Mouse (Mus musculus) lung, embryonic 15.5 days (tissue): Measurements from ENCODE around the gene Dnmt3a. TPM values are rescaled to one million over a fixed set of nuclear protein-coding genes. Genes with fewer than 3 reads are reported as not detected.

Experiments
- ATAC-seq: fragments of 200-750 bp; cut with Nextera tagmentation; 2 replicates; pipeline ENCODE4 v1.8.0; 2017; ENCODE audit warnings: moderate number of reproducible peaks, borderline replicate concordance; ENCODE audit not compliant: low FRiP score, low TSS enrichment; ENCODE audit errors: extremely low read depth
- H3K27ac ChIP-seq: fragments of 300-500 bp; sonication (generic); 2 replicates; pipeline ENCODE4 v1.5.1; 2015; ENCODE audit warnings: moderate library complexity, mild to moderate bottlenecking, inconsistent platforms
- H3K27me3 ChIP-seq: fragments of 300-500 bp; sonication (generic); 2 replicates; pipeline ENCODE4 v1.6.1; 2015; ENCODE audit warnings: inconsistent platforms
- H3K36me3 ChIP-seq: fragments of 300-500 bp; sonication (generic); 2 replicates; pipeline ENCODE4 v1.6.1; 2015; ENCODE audit warnings: inconsistent platforms
- H3K4me1 ChIP-seq: fragments of 300-500 bp; sonication (generic); 2 replicates; pipeline ENCODE4 v1.6.1; 2015; ENCODE audit warnings: inconsistent platforms
- H3K4me2 ChIP-seq: fragments of 300-500 bp; sonication (generic); 2 replicates; pipeline ENCODE4 v1.6.1; 2015; ENCODE audit warnings: inconsistent platforms, mild to moderate bottlenecking, moderate library complexity
- H3K4me3 ChIP-seq: fragments of 300-500 bp; sonication (generic); 2 replicates; pipeline ENCODE4 v1.5.1; 2015; ENCODE audit warnings: mild to moderate bottlenecking, inconsistent platforms
- H3K9ac ChIP-seq: fragments of 300-500 bp; sonication (generic); 2 replicates; pipeline ENCODE4 v1.6.1; 2015; ENCODE audit warnings: inconsistent platforms
- H3K9me3 ChIP-seq: fragments of 300-500 bp; sonication (generic); 2 replicates; pipeline ENCODE4 v1.6.1; 2016; ENCODE audit warnings: inconsistent platforms
- WGBS: fragments of 180-500 bp; shearing (Covaris S2); methylation state at CpG from one replicate; pipeline ENCODE4 v1.1.7; 2015; 5-methylcytosine and 5-hydroxymethylcytosine counted together
- polyA plus RNA-seq: library from polyadenylated mRNA; unstranded; fragments of >200 nt; fragmentation: Nextera tagmentation; extraction: Ambion mirVana; gene quantifications from 2 replicates; pipeline ENCODE4 v1.2.1, GENCODE M21; 2015

The Dnmt3a gene
- polyA plus RNA-seq: 144 and 151 TPM in 2 replicates

DNA sequence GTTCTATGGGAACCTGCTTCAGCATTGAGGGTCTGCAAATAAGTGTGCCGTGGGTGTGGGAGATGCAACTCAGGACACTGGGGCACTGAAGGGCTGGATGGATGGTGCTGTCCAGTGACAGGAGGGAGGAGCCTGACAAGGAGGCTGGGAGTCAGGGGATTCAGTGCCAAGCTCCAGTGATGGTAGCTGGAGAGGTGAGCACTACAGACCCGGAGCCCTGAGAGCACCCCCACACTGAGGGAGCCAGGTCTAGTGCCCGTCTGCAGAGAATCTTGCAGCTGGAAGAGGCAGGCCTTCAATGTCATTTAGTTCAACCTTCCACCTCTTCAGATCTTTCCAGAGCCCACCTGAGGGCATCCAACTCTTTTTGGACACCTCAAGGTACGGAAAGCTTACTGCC lies at the start of gene Dnmt3a:
TSS of gene Dnmt3a (plus strand) at position 156 of the 400 bp plus-strand sequence.
- H3K36me3 ChIP-seq: no peaks in the 10 kb centered on the region
- ATAC-seq: no peak
- peak within 1 kb of the TSS; percentile 61 for H3K4me2 ChIP-seq
- H3K4me1 ChIP-seq: peaks cover 34% of the 10 kb centered on the region
- no peaks in the 10 kb centered on the region for H3K9me3 ChIP-seq
- WGBS: 11% methylated on average over 4 of the region's 4 CpGs
- peak within 1 kb of the TSS; percentile 97 for H3K27ac ChIP-seq
- H3K27me3 ChIP-seq: no peaks in the 10 kb centered on the region
- peak within 1 kb of the TSS; percentile 91 for H3K4me3 ChIP-seq
- peak within 1 kb of the TSS; percentile 89 for H3K9ac ChIP-seq

DNA sequence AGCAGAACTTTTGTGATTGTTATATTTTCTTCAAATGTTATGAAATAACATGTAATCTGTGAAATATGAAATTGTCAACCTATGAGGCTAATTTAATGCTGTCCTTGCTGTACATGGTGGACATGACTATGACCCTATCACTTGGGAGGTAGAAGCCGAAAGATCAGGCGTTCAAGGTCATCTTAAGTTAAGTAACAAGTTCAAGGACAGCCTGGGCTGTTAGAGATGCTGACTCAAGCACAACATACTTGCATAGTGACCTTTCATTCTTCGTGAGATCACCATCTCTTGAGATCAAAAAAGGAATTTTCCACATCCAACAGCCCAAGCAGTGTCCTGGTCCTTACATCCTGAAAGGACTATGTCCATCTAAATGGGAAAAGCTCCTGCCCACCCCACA lies 49.6 kb upstream of the Dnmt3a start:
- H3K27me3 ChIP-seq: no peaks in the 10 kb centered on the region
- H3K9me3 ChIP-seq: no peaks in the 10 kb centered on the region
- no peaks in the 10 kb centered on the region for H3K4me1 ChIP-seq
- no peaks in the 10 kb centered on the region for H3K36me3 ChIP-seq
- H3K4me2 ChIP-seq: no peak overlapping the region
- no peak overlapping the region for H3K9ac ChIP-seq
- no peak overlapping the region for H3K27ac ChIP-seq
- no peak overlapping the region for H3K4me3 ChIP-seq
- no peak for ATAC-seq
- whole genome bisulfite sequencing: 91% methylated on average over 3 of the region's 3 CpGs

DNA sequence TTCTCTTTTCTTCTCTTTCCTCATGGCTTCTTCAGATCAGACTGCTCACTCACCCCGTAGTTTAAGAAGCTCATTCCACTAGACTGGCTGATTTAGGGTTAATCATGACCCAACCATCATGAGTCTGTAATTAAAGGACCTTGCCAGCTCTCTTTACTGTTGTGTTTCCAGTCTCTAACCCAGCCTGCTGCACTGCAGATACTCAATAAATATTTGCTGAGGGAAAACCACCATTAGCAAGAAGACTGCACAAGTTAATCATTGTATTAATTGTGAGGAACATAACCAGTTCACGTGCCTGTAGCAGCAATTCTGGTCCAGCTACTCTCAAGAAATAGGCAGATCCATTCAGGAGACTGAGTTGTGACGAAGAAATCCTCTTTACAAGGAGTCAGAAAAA lies 47.7 kb upstream of the Dnmt3a start:
- WGBS: 64% methylated on average over 3 of the region's 3 CpGs
- Histone ChIP-seq H3K4me3 (no peak overlapping the region), H3K9ac (no peak overlapping the region), H3K36me3 (no peaks in the 10 kb centered on the region), H3K27ac (no peak overlapping the region), H3K4me2 (no peak overlapping the region), H3K9me3 (no peaks in the 10 kb centered on the region), H3K4me1 (no peaks in the 10 kb centered on the region), H3K27me3 (no peaks in the 10 kb centered on the region)
- ATAC-seq: no peak

DNA sequence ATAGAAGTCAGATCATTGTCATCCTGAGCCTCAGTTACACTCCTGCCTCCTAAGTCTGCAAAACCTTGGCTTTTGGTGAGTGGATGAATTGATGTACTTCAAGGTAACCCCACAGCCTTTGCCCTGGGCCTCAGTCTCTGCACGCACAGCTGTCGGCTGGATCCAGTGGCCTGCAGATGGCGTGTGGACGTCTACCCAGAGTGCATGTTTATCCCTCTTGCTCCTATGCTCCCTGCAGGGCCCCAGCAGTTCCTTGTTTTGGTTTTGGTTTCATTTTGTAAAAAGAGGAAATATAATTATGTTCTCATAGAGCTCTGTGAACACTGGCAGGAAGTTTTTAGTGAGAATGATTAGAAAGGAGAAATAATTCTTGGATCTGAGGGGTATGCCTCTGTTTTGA lies 46.4 kb upstream of the Dnmt3a start:
- no peaks in the 10 kb centered on the region for H3K36me3 ChIP-seq
- peak overlapping the region; percentile 46; the same call in 1 of the 2 replicates for H3K27ac ChIP-seq
- H3K4me1 ChIP-seq: 0 out of 2 replicates have a peak, but pooled peaks cover 2% of the 10 kb centered on the region
- H3K9ac ChIP-seq: no peak overlapping the region
- no peaks in the 10 kb centered on the region for H3K27me3 ChIP-seq
- WGBS: 12% methylated on average over 4 of the region's 4 CpGs
- ATAC-seq: peak; percentile 80; the same call in 1 of the 2 replicates
- no peaks in the 10 kb centered on the region for H3K9me3 ChIP-seq
- no peak overlapping the region for H3K4me3 ChIP-seq
- H3K4me2 ChIP-seq: no peak overlapping the region

DNA sequence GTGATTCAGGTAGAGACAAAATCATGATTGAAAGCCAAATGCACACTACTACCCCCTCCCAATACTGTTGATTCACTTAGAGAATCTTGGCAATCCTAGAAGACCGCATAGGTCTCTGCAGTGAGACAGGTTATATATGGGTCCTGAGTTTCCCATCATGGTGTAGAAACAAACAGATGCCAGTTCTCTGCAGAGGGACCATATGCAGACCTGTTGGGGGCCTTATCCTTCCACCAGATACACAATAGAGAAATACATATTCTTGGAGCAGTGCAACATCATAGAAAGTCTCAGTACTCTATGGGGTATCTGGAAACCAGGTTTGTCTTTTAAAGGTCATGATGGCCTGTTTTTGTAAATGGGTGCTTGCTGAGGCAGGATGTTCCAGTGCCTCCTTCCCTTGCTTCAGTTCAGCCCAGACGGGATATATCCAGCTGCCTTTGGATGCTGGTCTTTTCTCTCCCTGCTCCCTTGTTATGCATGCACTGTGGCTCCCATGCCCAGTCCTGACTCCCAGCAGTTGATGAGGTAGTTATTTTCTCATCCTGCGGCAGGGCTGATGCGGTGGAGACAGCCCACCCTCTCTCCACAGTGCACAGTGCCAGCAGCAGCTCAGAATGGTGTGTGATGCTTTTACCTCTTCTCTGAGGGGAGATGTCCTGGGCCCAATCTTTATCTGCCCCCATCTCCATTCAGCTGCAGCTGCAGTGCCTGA lies 44.8 kb upstream of the Dnmt3a start:
- Histone ChIP-seq H3K9me3 (no peaks in the 10 kb centered on the region), H3K9ac (no peak overlapping the region), H3K4me1 (0 out of 2 replicates have a peak, but pooled peaks cover 4% of the 10 kb centered on the region), H3K4me3 (no peak overlapping the region), H3K27me3 (no peaks in the 10 kb centered on the region), H3K27ac (no peak overlapping the region), H3K36me3 (no peaks in the 10 kb centered on the region), H3K4me2 (no peak overlapping the region)
- 80% methylated on average over 4 of the region's 4 CpGs for WGBS
- no peak for ATAC-seq

DNA sequence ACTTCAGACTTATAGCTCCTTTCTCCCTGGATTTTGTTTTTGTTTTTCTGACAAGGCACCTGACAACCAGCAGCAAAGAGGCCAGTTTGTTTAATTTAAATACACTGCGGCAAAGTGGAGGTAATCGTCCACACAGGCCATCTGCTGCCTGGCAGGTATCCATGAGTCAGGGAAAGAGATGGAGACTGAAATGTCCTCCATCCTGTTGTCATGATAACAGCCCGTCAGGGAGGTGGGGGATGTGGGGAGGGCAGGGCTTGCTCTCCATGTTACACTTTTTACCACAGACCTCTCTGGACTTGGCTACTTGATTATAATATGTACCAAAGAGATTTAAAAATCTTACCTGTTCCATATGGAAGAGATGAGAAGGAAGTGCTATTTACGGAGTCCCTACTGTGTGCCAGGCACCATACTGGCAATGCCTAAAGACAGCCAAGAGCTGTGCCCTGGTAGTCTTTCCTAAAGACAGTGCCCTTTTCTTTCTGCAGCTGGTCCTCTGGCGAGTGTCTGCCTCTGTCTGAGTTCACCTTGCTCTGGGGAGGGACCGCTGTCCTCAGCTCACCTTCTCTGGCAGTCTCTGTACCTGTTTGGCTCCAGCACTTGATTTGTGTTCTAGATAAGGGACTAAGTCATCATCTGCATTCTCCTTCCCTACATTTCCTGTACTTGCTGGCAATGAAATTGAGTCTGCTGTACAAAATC lies 44.1 kb upstream of the Dnmt3a start:
- Histone ChIP-seq H3K4me3 (no peak overlapping the region), H3K27ac (no peak overlapping the region), H3K4me1 (0 out of 2 replicates have a peak, but pooled peaks cover 4% of the 10 kb centered on the region), H3K9me3 (no peaks in the 10 kb centered on the region), H3K4me2 (no peak overlapping the region), H3K9ac (no peak overlapping the region), H3K27me3 (no peaks in the 10 kb centered on the region), H3K36me3 (no peaks in the 10 kb centered on the region)
- WGBS: 63% methylated on average over 6 of the region's 6 CpGs
- no peak for ATAC-seq

DNA sequence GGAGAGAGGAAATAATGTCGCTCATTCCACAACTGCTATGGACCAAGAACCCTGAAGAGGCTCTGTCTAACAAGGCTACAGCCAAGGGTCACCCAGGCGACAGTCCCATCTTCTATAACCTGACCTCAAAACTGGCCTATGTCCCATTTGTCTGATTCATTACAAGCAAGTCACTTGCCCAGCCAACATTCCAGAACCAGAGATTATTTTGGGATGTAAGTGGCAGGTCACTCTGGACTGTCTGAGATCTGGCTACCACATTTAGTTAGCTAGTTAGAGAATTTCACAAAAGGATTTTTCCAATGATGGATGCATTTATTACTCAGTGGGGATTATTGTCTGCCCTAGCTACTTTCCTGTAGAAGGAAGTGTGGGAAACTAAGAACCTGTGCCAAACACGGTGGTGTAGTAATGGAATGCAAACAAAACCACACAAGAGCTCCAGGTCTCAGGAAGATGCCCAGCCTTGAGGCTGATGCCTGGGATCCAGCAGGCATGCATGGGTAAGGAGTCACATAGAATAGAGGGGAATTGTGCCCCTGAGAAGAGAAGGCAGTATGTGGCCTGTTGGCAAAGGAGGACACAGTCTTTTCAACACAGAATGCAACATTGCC lies 41.5 kb upstream of the Dnmt3a start:
- H3K27ac ChIP-seq: no peak overlapping the region
- ATAC-seq: no peak
- no peaks in the 10 kb centered on the region for H3K36me3 ChIP-seq
- H3K4me1 ChIP-seq: 0 out of 2 replicates have a peak, but pooled peaks cover 4% of the 10 kb centered on the region
- 51% methylated on average over 3 of the region's 3 CpGs for WGBS
- no peak overlapping the region for H3K4me3 ChIP-seq
- H3K9me3 ChIP-seq: no peaks in the 10 kb centered on the region
- no peak overlapping the region for H3K4me2 ChIP-seq
- no peaks in the 10 kb centered on the region for H3K27me3 ChIP-seq
- no peak overlapping the region for H3K9ac ChIP-seq

DNA sequence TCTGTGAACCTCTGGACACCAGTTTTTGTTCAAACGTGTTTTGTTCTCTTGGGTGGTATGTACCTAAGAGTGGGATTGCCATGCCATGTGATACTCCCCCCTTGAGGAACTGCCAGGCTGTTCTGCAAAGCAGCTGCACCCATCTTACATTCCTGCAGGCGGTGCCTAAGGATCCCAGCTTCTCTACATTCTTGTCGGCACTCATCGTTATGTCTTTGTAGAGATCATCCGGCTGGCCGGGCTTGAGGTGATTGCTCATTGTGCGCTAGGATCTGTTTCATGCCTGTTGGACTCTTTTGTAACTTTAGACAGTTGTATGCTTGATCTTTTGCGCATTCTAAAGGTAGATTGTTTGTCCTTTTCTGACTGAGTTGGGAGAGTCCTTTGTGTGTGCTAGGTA lies 38.4 kb upstream of the Dnmt3a start:
- no peak overlapping the region for H3K27ac ChIP-seq
- H3K4me2 ChIP-seq: no peak overlapping the region
- no peaks in the 10 kb centered on the region for H3K27me3 ChIP-seq
- H3K36me3 ChIP-seq: no peaks in the 10 kb centered on the region
- H3K4me1 ChIP-seq: 0 out of 2 replicates have a peak, but pooled peaks cover 4% of the 10 kb centered on the region
- WGBS: 73% methylated on average over 8 of the region's 8 CpGs
- H3K9ac ChIP-seq: no peak overlapping the region
- no peak overlapping the region for H3K4me3 ChIP-seq
- H3K9me3 ChIP-seq: no peaks in the 10 kb centered on the region
- no peak for ATAC-seq

DNA sequence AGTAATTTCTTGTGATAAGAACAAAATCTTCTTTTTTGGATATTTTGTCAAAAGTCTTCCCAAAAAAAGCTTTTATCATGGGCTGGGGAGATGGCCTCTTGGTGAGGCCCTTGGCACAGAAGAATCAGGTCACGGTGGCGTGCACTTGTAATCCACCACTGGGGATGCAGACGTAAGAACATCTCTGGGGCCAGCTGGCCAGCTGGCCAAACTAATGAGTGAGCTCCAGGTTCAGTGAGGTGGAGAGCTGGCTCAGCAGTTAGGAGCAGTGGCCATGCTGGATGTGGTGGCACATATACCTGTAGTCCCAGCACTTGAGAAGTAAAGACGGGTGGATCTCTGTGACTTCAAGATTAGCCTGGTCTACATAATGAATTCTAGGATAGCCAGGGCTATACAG lies 37.4 kb upstream of the Dnmt3a start:
- no peak overlapping the region for H3K9ac ChIP-seq
- H3K9me3 ChIP-seq: no peaks in the 10 kb centered on the region
- WGBS: 91% methylated on average over 4 of the region's 4 CpGs
- H3K4me3 ChIP-seq: no peak overlapping the region
- no peak overlapping the region for H3K4me2 ChIP-seq
- no peaks in the 10 kb centered on the region for H3K36me3 ChIP-seq
- H3K27ac ChIP-seq: no peak overlapping the region
- H3K27me3 ChIP-seq: no peaks in the 10 kb centered on the region
- 0 out of 2 replicates have a peak, but pooled peaks cover 4% of the 10 kb centered on the region for H3K4me1 ChIP-seq
- ATAC-seq: no peak

DNA sequence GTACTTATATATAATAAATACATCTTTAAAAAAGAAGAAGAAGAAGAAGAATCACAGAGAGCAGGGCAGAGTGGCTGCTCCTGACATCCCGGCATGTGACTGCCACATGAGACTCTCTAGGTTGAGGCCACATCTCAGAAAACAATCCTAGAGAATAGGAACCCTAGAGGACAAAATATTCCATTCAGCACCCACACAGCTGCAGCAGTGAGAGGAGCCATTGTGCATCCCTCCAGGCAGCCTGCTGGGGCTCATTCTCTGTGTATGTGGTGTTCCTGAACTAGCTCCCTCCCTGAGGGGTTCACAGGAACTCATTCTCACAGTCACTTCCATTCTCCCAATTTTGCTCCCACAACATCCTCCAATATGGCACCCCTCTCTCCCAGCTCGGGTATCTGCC lies 35.3 kb upstream of the Dnmt3a start:
- 89% methylated on average over 2 of the region's 2 CpGs for WGBS
- no peaks in the 10 kb centered on the region for H3K27me3 ChIP-seq
- no peak for ATAC-seq
- H3K36me3 ChIP-seq: no peaks in the 10 kb centered on the region
- H3K9ac ChIP-seq: no peak overlapping the region
- H3K27ac ChIP-seq: no peak overlapping the region
- H3K9me3 ChIP-seq: no peaks in the 10 kb centered on the region
- no peak overlapping the region for H3K4me3 ChIP-seq
- H3K4me2 ChIP-seq: no peak overlapping the region
- no peaks in the 10 kb centered on the region for H3K4me1 ChIP-seq

DNA sequence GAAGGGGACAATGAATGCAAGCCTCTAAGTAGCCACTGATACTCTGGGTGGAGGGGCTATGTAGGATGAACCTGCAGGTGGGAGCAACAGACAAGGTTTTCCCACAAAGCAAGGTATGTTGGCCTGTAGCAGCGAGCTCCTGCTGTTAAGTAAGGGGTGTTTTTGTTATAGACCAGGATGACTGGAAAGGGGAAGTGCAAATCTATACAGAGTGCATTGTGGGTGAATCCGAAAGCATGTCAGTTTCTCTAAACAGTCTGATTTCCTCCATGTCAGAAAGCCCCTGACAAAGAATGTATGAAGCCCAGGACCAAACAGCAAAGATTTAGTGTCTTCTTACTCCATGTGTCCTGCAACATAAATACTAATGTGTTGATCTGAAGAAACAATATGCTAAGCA lies 34.7 kb upstream of the Dnmt3a start:
- Histone ChIP-seq H3K4me3 (no peak overlapping the region), H3K9me3 (no peaks in the 10 kb centered on the region), H3K36me3 (no peaks in the 10 kb centered on the region), H3K27ac (no peak overlapping the region), H3K9ac (no peak overlapping the region), H3K4me2 (no peak overlapping the region), H3K27me3 (no peaks in the 10 kb centered on the region), H3K4me1 (no peaks in the 10 kb centered on the region)
- 81% methylated on average over 2 of the region's 2 CpGs for WGBS
- ATAC-seq: no peak

DNA sequence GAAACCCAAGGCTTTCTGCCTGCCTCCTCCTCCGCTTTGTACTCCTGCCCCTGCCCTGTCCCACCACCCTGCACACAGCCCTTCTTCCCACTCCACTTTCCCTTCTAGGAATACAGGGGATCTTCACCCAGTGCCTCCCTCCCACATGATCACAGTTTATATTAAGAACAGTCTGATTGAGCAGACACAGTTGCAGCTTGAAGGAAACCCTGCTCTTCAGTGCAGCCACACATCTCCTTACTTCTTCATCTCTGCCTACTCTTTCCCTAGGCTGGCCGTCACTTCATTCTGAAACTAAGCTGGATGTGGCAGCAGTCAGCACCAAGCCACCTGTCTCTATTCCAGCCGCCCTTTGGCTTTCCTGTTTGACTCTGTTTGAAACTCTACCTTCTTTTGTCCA lies 32.2 kb upstream of the Dnmt3a start:
- no peaks in the 10 kb centered on the region for H3K36me3 ChIP-seq
- no peak overlapping the region for H3K4me2 ChIP-seq
- ATAC-seq: no peak
- H3K27ac ChIP-seq: no peak overlapping the region
- H3K9me3 ChIP-seq: no peaks in the 10 kb centered on the region
- no peaks in the 10 kb centered on the region for H3K4me1 ChIP-seq
- no peak overlapping the region for H3K9ac ChIP-seq
- H3K4me3 ChIP-seq: no peak overlapping the region
- H3K27me3 ChIP-seq: no peaks in the 10 kb centered on the region
- WGBS: 81% methylated on average over 3 of the region's 3 CpGs
